ENCODE assay signal across 24 mouse cellular contexts in genomic region chr8:42156588-42156987, GRCm38 (mm10).
"Had no signal": no experiment of that assay in that cellular context is flagged by ENCODE, and none has a peak within 500 bp of the region (broad histone marks: within the 10 kb centered on the region; RNA-seq: fewer than 3 reads in every experiment).

No protein-coding gene starts in this region.

- H3K27ac ChIP-seq: limb, embryonic 12.5 days; limb, embryonic 15.5 days; liver, embryonic 14.5 days; macrophage; midbrain, embryonic 10.5 days; midbrain, embryonic 13.5 days; neural tube, embryonic 12.5 days; stomach, embryonic 15.5 days had no signal

- H3K4me3 ChIP-seq: limb, embryonic 12.5 days; limb, embryonic 15.5 days; midbrain, embryonic 10.5 days; midbrain, embryonic 13.5 days; myocyte; neural tube, embryonic 12.5 days; stomach, embryonic 15.5 days had no signal

- H3K36me3 ChIP-seq: limb, embryonic 12.5 days; limb, embryonic 15.5 days; midbrain, embryonic 10.5 days; midbrain, embryonic 13.5 days; neural tube, embryonic 12.5 days; stomach, embryonic 15.5 days had no signal

- H3K4me1 ChIP-seq: limb, embryonic 12.5 days; limb, embryonic 15.5 days; midbrain, embryonic 10.5 days; midbrain, embryonic 13.5 days; neural tube, embryonic 12.5 days; stomach, embryonic 15.5 days had no signal

- H3K4me2 ChIP-seq: limb, embryonic 12.5 days; limb, embryonic 15.5 days; liver, embryonic 11.5 days; lung, embryonic 14.5 days; midbrain, embryonic 13.5 days; neural tube, embryonic 12.5 days; stomach, embryonic 15.5 days had no signal

- DNase-seq: kidney, adult 9 months; kidney, postnatal 25 days; layer of hippocampus, postnatal 36 days; left cerebral cortex, postnatal 4 days; liver, postnatal 0 days; lung, embryonic 14.5 days; retina, postnatal 1 day; right cerebral cortex, postnatal 25 days; spleen, adult 18-20 months; thymus, postnatal 25 days had no signal

- H3K27me3 ChIP-seq: limb, embryonic 12.5 days; limb, embryonic 15.5 days; midbrain, embryonic 13.5 days; neural tube, embryonic 12.5 days; stomach, embryonic 15.5 days had no signal

- ATAC-seq: inflammation-experienced regulatory T-cells, adult 6 months; intestine, embryonic 16.5 days; liver, postnatal 0 days; lung, postnatal 0 days; midbrain, embryonic 13.5 days; midbrain, embryonic 16.5 days had no signal

- H3K9me3 ChIP-seq: limb, embryonic 12.5 days; limb, embryonic 15.5 days; midbrain, embryonic 10.5 days; midbrain, embryonic 13.5 days; neural tube, embryonic 12.5 days; stomach, embryonic 15.5 days had no signal

- H3K9ac ChIP-seq: limb, embryonic 12.5 days; limb, embryonic 15.5 days; liver, embryonic 14.5 days; liver, postnatal 0 days; lung, embryonic 14.5 days; midbrain, embryonic 13.5 days; neural tube, embryonic 12.5 days; stomach, embryonic 15.5 days had no signal
